Mouse (Mus musculus) embryonic facial prominence, embryonic 10.5 days (tissue): ENCODE measurements at regions not wholly inside any gene's neighbourhood (a gene's known extent, or its start where the extent isn't known, plus 50 kb on each side); places are given as distances from the start of the nearest gene placed in this dataset.

Source experiments
- DNase-seq: peaks from one replicate; pipeline ENCODE4 v3.0.0-alpha.2; 2017; ENCODE audit warnings: low spot score
- H3K27ac ChIP-seq: fragments of 300-500 bp; sonication (generic); replicated peaks from 2 replicates; pipeline ENCODE4 v1.5.1; 2016; ENCODE audit warnings: mild to moderate bottlenecking
- H3K27me3 ChIP-seq: fragments of 300-500 bp; sonication (generic); replicated peaks from 2 replicates; pipeline ENCODE4 v1.6.1; 2016; ENCODE audit warnings: low read depth, mild to moderate bottlenecking; ENCODE audit not compliant: poor library complexity, severe bottlenecking
- H3K36me3 ChIP-seq: fragments of 300-500 bp; sonication (generic); replicated peaks from 2 replicates; pipeline ENCODE4 v1.6.1; 2016; ENCODE audit warnings: mild to moderate bottlenecking, moderate library complexity
- H3K4me1 ChIP-seq: fragments of 300-500 bp; sonication (generic); 2 replicates; pipeline ENCODE4 v1.6.1; 2016
- H3K4me3 ChIP-seq: fragments of 300-500 bp; sonication (generic); 2 replicates; pipeline ENCODE4 v1.5.1; 2016; ENCODE audit warnings: mild to moderate bottlenecking, moderate library complexity
- H3K9me3 ChIP-seq: fragments of 300-500 bp; sonication (generic); 2 replicates; pipeline ENCODE4 v1.6.1; 2016; ENCODE audit warnings: mild to moderate bottlenecking
- WGBS: fragments of 180-500 bp; shearing (Covaris S2); methylation state at CpG from one replicate; pipeline ENCODE4 v1.1.7; 2016; 5-methylcytosine and 5-hydroxymethylcytosine counted together

GRCm38 (mm10) chr15:6934564-6934980, 59.8 kb upstream of the Osmr start:
- Histone ChIP-seq H3K4me3 (no peak overlapping the region), H3K9me3 (no peaks in the 10 kb centered on the region), H3K27ac (no peak overlapping the region), H3K27me3 (no peaks in the 10 kb centered on the region), H3K36me3 (no peaks in the 10 kb centered on the region), H3K4me1 (no peaks in the 10 kb centered on the region)
- WGBS: 81% methylated on average over 4 of the region's 4 CpGs
- no peak for DNase-seq

GRCm38 (mm10) chr15:6941491-6941890, 66.7 kb upstream of the Osmr start:
- DNase-seq: no peak
- no peak overlapping the region for H3K4me3 ChIP-seq
- no peaks in the 10 kb centered on the region for H3K9me3 ChIP-seq
- WGBS: 78% methylated on average over 4 of the region's 4 CpGs
- no peaks in the 10 kb centered on the region for H3K36me3 ChIP-seq
- no peaks in the 10 kb centered on the region for H3K4me1 ChIP-seq
- H3K27ac ChIP-seq: no peak overlapping the region
- H3K27me3 ChIP-seq: no peaks in the 10 kb centered on the region

GRCm38 (mm10) chr15:6949236-6949635, 74.5 kb upstream of the Osmr start:
- Histone ChIP-seq H3K4me3 (no peak overlapping the region), H3K4me1 (no peaks in the 10 kb centered on the region), H3K27me3 (no peaks in the 10 kb centered on the region), H3K27ac (no peak overlapping the region), H3K9me3 (no peaks in the 10 kb centered on the region), H3K36me3 (no peaks in the 10 kb centered on the region)
- DNase-seq: no peak
- 78% methylated on average over 5 of the region's 5 CpGs for WGBS

- H3K4me1 ChIP-seq: no peaks in the 10 kb centered on the region
- no peak overlapping the region for H3K4me3 ChIP-seq
- no peaks in the 10 kb centered on the region for H3K27me3 ChIP-seq
- 86% methylated on average over 1 of the region's 1 CpGs for WGBS
- DNase-seq: no peak
- no peaks in the 10 kb centered on the region for H3K9me3 ChIP-seq
- H3K36me3 ChIP-seq: no peaks in the 10 kb centered on the region
- H3K27ac ChIP-seq: no peak overlapping the region
These were observed 74.9 kb upstream of the Osmr start for GRCm38 (mm10) chr15:6949686-6950085.

GRCm38 (mm10) chr15:6950503-6950902, 75.7 kb upstream of the Osmr start:
- Histone ChIP-seq H3K4me1 (no peaks in the 10 kb centered on the region), H3K4me3 (no peak overlapping the region), H3K27ac (no peak overlapping the region), H3K9me3 (no peaks in the 10 kb centered on the region), H3K36me3 (no peaks in the 10 kb centered on the region), H3K27me3 (no peaks in the 10 kb centered on the region)
- 93% methylated on average over 8 of the region's 8 CpGs for WGBS
- DNase-seq: no peak

DNA sequence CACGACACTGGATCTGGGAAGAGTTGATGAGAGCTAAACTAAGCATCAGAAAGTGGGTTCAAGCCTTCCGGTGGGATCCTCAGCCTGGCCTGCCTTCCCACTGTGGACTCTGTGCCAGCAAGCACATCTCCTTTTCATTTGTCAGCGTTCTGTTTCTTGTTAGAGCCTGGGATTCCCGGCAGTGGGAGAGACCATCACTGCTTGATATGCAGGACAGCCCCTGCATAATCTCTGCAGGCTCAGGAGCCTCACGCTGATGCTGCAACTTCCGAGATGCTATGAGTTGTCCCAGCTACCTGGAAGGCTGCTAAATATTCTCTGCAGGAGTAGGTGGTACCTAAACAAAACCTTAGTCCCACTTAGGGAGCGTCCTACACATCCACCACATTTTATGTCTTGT, 78.8 kb upstream of the Osmr start:
- 30% methylated on average over 7 of the region's 7 CpGs for WGBS
- no peak overlapping the region for H3K4me3 ChIP-seq
- H3K27ac ChIP-seq: no peak overlapping the region; the same call in 1 of the 2 replicates
- no peaks in the 10 kb centered on the region for H3K4me1 ChIP-seq
- H3K27me3 ChIP-seq: no peaks in the 10 kb centered on the region
- peak; percentile 21 for DNase-seq
- H3K36me3 ChIP-seq: no peaks in the 10 kb centered on the region
- H3K9me3 ChIP-seq: no peaks in the 10 kb centered on the region

DNA sequence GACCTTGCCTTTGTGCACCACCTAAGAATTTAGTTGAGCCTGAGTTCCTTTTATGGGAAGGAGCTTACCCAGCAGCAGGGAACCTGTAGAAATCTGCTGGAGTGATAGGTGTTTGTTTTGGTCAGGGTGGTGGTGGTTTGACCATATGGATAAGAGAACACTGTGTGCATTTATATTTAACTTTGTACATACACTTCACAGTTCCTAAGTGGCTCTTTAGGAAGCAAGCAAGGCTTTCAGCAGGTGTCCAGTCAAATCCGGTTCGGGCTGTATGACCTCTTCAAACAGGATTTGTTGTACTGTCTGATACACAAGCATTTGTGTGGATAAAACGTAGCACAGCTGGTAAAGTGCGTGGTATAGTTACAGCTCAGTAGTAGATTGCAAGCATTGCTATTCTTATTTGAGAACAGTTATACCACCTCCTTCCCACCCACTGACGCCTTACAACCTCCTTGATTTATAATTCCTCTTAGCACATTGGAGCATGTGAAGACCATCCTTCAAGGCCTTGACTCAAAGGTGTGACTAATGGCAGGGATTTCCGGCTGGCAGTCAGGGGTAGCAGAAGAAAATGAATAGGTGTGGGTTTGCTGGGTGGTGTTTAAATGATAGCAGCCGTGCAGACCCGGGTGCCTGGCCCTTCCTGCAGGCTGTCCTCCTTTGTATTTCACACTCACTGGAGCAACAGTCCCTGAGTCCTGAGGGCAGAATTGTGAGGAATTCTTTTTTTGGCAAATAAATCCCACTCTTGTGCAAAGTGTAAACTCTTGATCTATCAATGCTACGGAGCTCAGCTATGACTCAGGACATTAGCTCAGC, 79.4 kb upstream of the Osmr start:
- Histone ChIP-seq H3K27ac (no peak overlapping the region), H3K27me3 (no peaks in the 10 kb centered on the region), H3K36me3 (no peaks in the 10 kb centered on the region), H3K4me1 (no peaks in the 10 kb centered on the region), H3K4me3 (no peak overlapping the region), H3K9me3 (no peaks in the 10 kb centered on the region)
- no peak for DNase-seq
- WGBS: 66% methylated on average over 9 of the region's 9 CpGs

DNA sequence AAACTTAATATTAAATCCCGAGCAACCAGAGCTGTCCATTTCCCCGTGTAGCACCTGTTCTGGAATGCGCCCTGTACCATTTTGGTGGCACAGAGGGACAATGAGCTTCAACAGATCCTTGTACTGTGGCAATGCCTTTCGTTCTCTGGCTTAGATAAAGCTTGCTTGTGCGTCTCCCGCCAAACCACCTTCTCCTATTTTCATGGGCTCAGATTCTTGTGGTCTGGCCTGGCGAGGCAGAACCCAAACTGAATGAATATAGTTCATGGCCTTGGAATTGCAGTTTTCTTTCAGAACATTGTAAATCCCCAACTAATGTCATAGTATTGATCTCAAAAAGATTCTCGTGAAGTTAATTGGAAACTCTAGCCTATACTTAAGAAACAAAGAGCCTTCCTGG, 85.1 kb upstream of the Osmr start:
- Histone ChIP-seq H3K4me3 (no peak overlapping the region), H3K27ac (no peak overlapping the region), H3K4me1 (no peaks in the 10 kb centered on the region), H3K27me3 (no peaks in the 10 kb centered on the region), H3K36me3 (no peaks in the 10 kb centered on the region), H3K9me3 (no peaks in the 10 kb centered on the region)
- no peak for DNase-seq
- 88% methylated on average over 8 of the region's 8 CpGs for WGBS

DNA sequence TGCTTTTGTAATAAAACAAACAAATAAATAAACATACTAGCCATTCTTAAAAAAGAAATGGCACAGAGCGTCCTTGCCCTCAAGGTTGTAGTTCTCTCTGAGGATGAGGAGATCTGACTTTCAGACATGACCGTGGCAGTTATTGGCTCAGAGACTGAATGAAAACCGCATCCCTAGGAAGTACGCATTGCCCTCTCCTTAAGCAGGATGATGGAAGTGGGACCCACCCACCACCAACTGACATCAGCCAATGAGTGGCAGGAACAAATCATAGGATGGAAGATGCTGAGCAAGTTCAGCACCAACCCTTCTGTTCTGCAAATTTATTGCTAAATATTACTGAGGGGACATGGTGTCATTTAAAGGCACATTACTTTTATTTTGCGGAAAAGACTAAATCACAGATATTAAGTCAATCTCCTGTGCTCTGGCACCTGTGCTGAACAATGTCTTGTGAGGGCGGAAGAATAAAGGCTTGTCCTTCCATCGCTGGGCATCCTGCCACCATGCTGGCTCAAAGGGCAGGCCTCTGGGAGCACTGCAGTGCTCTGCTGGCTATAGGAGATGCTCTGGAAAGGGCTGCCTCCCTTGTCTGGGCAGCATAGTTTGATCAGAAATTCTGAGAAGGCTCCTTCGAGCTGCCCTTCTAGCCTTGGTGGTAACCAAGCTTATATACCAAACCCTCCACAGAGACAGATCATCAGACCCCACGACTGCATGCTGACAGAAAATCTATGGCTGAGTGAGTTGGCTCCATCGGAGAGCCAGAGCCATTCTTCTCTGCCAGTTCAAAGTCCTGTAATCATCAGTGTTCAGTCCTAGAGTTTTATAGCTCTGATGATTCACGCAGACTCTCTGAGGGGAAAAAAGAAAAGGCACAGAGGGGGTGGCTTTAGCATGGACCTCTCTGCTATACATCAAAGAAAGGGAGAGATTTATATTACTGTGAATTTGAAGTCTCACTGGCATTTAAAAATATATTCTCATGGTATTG, 86.3 kb upstream of the Osmr start:
- H3K4me1 ChIP-seq: no peaks in the 10 kb centered on the region
- no peaks in the 10 kb centered on the region for H3K36me3 ChIP-seq
- 89% methylated on average over 11 of the region's 11 CpGs for WGBS
- H3K9me3 ChIP-seq: no peaks in the 10 kb centered on the region
- H3K27ac ChIP-seq: no peak overlapping the region
- H3K4me3 ChIP-seq: no peak overlapping the region
- no peak for DNase-seq
- H3K27me3 ChIP-seq: no peaks in the 10 kb centered on the region

DNA sequence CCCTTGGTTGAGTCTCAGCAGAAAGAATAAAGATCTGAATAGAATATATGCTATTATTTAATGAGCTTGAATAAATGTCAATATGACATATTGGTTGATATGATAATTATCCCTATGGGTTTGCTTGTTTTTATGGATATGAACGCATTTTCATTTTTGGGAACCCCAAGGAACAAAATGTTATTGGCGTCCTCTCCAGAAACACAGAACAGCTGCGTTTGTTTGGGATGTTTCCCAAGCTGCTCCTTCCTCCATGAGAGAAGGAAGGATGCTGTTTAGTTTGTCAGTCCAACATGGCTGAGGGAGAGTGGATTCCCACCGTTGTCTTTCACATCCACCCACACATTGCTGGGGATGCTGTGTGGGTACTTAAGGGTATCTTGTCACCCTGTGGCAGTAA, 89.9 kb upstream of the Osmr start:
- no peak overlapping the region for H3K4me3 ChIP-seq
- no peaks in the 10 kb centered on the region for H3K9me3 ChIP-seq
- H3K27ac ChIP-seq: no peak overlapping the region
- H3K4me1 ChIP-seq: no peaks in the 10 kb centered on the region
- 93% methylated on average over 4 of the region's 4 CpGs for WGBS
- DNase-seq: no peak
- no peaks in the 10 kb centered on the region for H3K36me3 ChIP-seq
- H3K27me3 ChIP-seq: no peaks in the 10 kb centered on the region

- no peaks in the 10 kb centered on the region for H3K4me1 ChIP-seq
- WGBS: 83% methylated on average over 4 of the region's 4 CpGs
- H3K9me3 ChIP-seq: no peaks in the 10 kb centered on the region
- no peak overlapping the region for H3K4me3 ChIP-seq
- H3K27me3 ChIP-seq: no peaks in the 10 kb centered on the region
- H3K36me3 ChIP-seq: no peaks in the 10 kb centered on the region
- no peak for DNase-seq
- no peak overlapping the region for H3K27ac ChIP-seq
These were observed 90.7 kb upstream of the Osmr start for GRCm38 (mm10) chr15:6965446-6965845.

GRCm38 (mm10) chr15:6974410-6974809, 99.6 kb upstream of the Osmr start:
- 59% methylated on average over 4 of the region's 4 CpGs for WGBS

GRCm38 (mm10) chr15:6981430-6981829, 106.7 kb upstream of the Osmr start:
- WGBS: 70% methylated on average over 9 of the region's 9 CpGs
- Histone ChIP-seq H3K27ac (no peak overlapping the region), H3K9me3 (no peaks in the 10 kb centered on the region), H3K4me3 (no peak overlapping the region), H3K27me3 (no peaks in the 10 kb centered on the region), H3K36me3 (no peaks in the 10 kb centered on the region), H3K4me1 (peaks cover 10% of the 10 kb centered on the region)
- no peak for DNase-seq

More at GRCm38 (mm10) chr15:6974410-6974809, 99.6 kb upstream of the Osmr start:
- Histone ChIP-seq H3K36me3 (no peaks in the 10 kb centered on the region), H3K4me3 (no peak overlapping the region), H3K4me1 (no peaks in the 10 kb centered on the region), H3K9me3 (no peaks in the 10 kb centered on the region), H3K27ac (no peak overlapping the region), H3K27me3 (no peaks in the 10 kb centered on the region)
- DNase-seq: no peak
